Mouse (Mus musculus) G1E (cell line): Measurements from ENCODE around the gene Myoz1. TPM values are rescaled to one million over a fixed set of nuclear protein-coding genes. Genes with fewer than 3 reads are reported as not detected.

Experiments used
- ATAC-seq: 2 replicates; pipeline ENCODE4 v1.8.0; 2016; ENCODE audit warnings: mild to moderate bottlenecking; ENCODE audit not compliant: insufficient number of reproducible peaks, poor library complexity, low FRiP score, severe bottlenecking; ENCODE audit errors: extremely low read depth
- DNase-seq: peaks from one replicate; pipeline ENCODE4 v3.0.0; 2012; ENCODE audit warnings: low spot score
- H3K27me3 ChIP-seq: 2 replicates; pipeline ENCODE4 v1.6.1; 2012; ENCODE audit warnings: mild to moderate bottlenecking, low read length, inconsistent platforms; ENCODE audit not compliant: insufficient read depth
- H3K36me3 ChIP-seq: replicated peaks from 2 replicates; pipeline ENCODE3; 2012; ENCODE audit warnings: mild to moderate bottlenecking, inconsistent platforms
- H3K4me1 ChIP-seq: 2 replicates; pipeline ENCODE4 v1.6.1; 2012; ENCODE audit warnings: low read depth, low read length, inconsistent platforms, mixed read lengths; ENCODE audit not compliant: insufficient read depth
- H3K4me3 ChIP-seq: 2 replicates; pipeline ENCODE4 v1.5.1; 2012; ENCODE audit warnings: low read depth, mild to moderate bottlenecking, inconsistent platforms, low read length, moderate library complexity, mixed read lengths
- H3K9me3 ChIP-seq: replicated peaks from 2 replicates; pipeline ENCODE4 v1.6.1; 2012; ENCODE audit warnings: inconsistent platforms
- CTCF ChIP-seq: IDR thresholded peaks from 2 replicates; pipeline ENCODE4 v1.5.1; 2012; ENCODE audit warnings: low read depth, low read length, inconsistent platforms, mixed read lengths
- GATA1 ChIP-seq: IDR thresholded peaks from 2 replicates; pipeline ENCODE4 v1.6.1; 2012; ENCODE audit warnings: borderline replicate concordance, low read length, inconsistent platforms, mixed read lengths
- GATA2 ChIP-seq: IDR thresholded peaks from 2 replicates; pipeline ENCODE4 v1.6.1; 2012; ENCODE audit warnings: low read depth, low read length, inconsistent platforms, borderline replicate concordance
- POLR2AphosphoS5 ChIP-seq: IDR thresholded peaks from 2 replicates; pipeline ENCODE4 v1.6.1; 2012; ENCODE audit warnings: low read depth, low read length, inconsistent platforms; ENCODE audit not compliant: insufficient replicate concordance
- TAL1 ChIP-seq: conservative IDR thresholded peaks from 2 replicates; pipeline ENCODE4 v1.6.1; 2012; ENCODE audit warnings: low read depth, low read length, inconsistent platforms, mixed read lengths
- polyA plus RNA-seq: library from polyadenylated mRNA; stranded (reverse); fragments of >175 nt; gene quantifications from 2 replicates; pipeline ENCODE4 v1.2.3, GENCODE M21; 2012
- total RNA-seq, 2 experiments: library from RNA; stranded (forward) in 1 of 2; stranded (reverse) in 1 of 2; fragments of 200-1000 nt in 1 of 2; fragments of >200 nt in 1 of 2; fragmentation: Nextera tagmentation in 1 of 2; gene quantifications; 2 replicates each; pipeline ENCODE4 v1.2.3; 2014 to 2017

Myoz1 gene
- total and polyA plus RNA-seq, 3 experiments: not detected

- no peak for DNase-seq
- Histone ChIP-seq H3K9me3 (no peaks in the 10 kb centered on the region), H3K4me3 (no peak overlapping the region), H3K4me1 (peaks cover 15% of the 10 kb centered on the region), H3K36me3 (no peaks in the 10 kb centered on the region), H3K27me3 (no peaks in the 10 kb centered on the region)
- ATAC-seq: no peak
- TF ChIP-seq GATA2 (no peak), CTCF (no peak)
Measured at GRCm38 (mm10) chr14:20635546-20635945, 20.8 kb downstream of the Myoz1 start.

GRCm38 (mm10) chr14:20631253-20631652 lies 25.1 kb downstream of the Myoz1 start:
- no peak for DNase-seq
- Histone ChIP-seq H3K4me1 (peaks cover 6% of the 10 kb centered on the region), H3K36me3 (no peaks in the 10 kb centered on the region), H3K4me3 (no peak overlapping the region), H3K27me3 (no peaks in the 10 kb centered on the region), H3K9me3 (no peaks in the 10 kb centered on the region)
- no peak for ATAC-seq
- TF ChIP-seq CTCF: no peak
- no peak for TF ChIP-seq POLR2AphosphoS5
- no peak for TF ChIP-seq GATA2
- no peak for TF ChIP-seq TAL1
- TF ChIP-seq GATA1: no peak

GRCm38 (mm10) chr14:20626971-20627370 lies 29.4 kb downstream of the Myoz1 start:
- Histone ChIP-seq H3K4me1 (no peaks in the 10 kb centered on the region; the same call in 1 of the 2 replicates), H3K36me3 (no peaks in the 10 kb centered on the region), H3K9me3 (no peaks in the 10 kb centered on the region), H3K4me3 (no peak overlapping the region), H3K27me3 (no peaks in the 10 kb centered on the region)
- no peak for TF ChIP-seq GATA2
- TF ChIP-seq TAL1: no peak
- no peak for TF ChIP-seq POLR2AphosphoS5
- no peak for TF ChIP-seq CTCF
- no peak for TF ChIP-seq GATA1
- DNase-seq: no peak
- ATAC-seq: no peak

- ATAC-seq: no peak
- no peaks in the 10 kb centered on the region; the same call in 1 of the 2 replicates for H3K4me1 ChIP-seq
- no peaks in the 10 kb centered on the region for H3K27me3 ChIP-seq
- no peaks in the 10 kb centered on the region for H3K36me3 ChIP-seq
- DNase-seq: no peak
- TF ChIP-seq GATA2 (no peak), TAL1 (no peak), CTCF (no peak), POLR2AphosphoS5 (no peak), GATA1 (no peak)
- no peak overlapping the region for H3K4me3 ChIP-seq
- no peaks in the 10 kb centered on the region for H3K9me3 ChIP-seq
Measured at GRCm38 (mm10) chr14:20626447-20626846, 29.9 kb downstream of the Myoz1 start.

GRCm38 (mm10) chr14:20622907-20623306 lies 33.4 kb downstream of the Myoz1 start:
- DNase-seq (no peak), ATAC-seq (no peak)
- TF ChIP-seq CTCF (no peak), GATA2 (no peak), TAL1 (no peak), GATA1 (no peak), POLR2AphosphoS5 (no peak)
- Histone ChIP-seq H3K4me1 (no peaks in the 10 kb centered on the region; the same call in 1 of the 2 replicates), H3K9me3 (no peaks in the 10 kb centered on the region), H3K27me3 (no peaks in the 10 kb centered on the region), H3K4me3 (no peak overlapping the region), H3K36me3 (no peaks in the 10 kb centered on the region)

GRCm38 (mm10) chr14:20622412-20622811 lies 33.9 kb downstream of the Myoz1 start:
- Histone ChIP-seq H3K9me3 (no peaks in the 10 kb centered on the region), H3K36me3 (no peaks in the 10 kb centered on the region), H3K4me3 (no peak overlapping the region), H3K4me1 (no peaks in the 10 kb centered on the region; the same call in 1 of the 2 replicates), H3K27me3 (no peaks in the 10 kb centered on the region)
- no peak for TF ChIP-seq CTCF
- no peak for TF ChIP-seq POLR2AphosphoS5
- no peak for TF ChIP-seq TAL1
- no peak for TF ChIP-seq GATA1
- TF ChIP-seq GATA2: no peak
- DNase-seq (no peak), ATAC-seq (no peak)

GRCm38 (mm10) chr14:20621903-20622302 lies 34.4 kb downstream of the Myoz1 start:
- H3K36me3 ChIP-seq: no peaks in the 10 kb centered on the region
- ATAC-seq (no peak), DNase-seq (no peak)
- H3K4me3 ChIP-seq: no peak overlapping the region
- no peaks in the 10 kb centered on the region; the same call in 1 of the 2 replicates for H3K4me1 ChIP-seq
- no peaks in the 10 kb centered on the region for H3K27me3 ChIP-seq
- H3K9me3 ChIP-seq: no peaks in the 10 kb centered on the region
- TF ChIP-seq CTCF: no peak
- TF ChIP-seq GATA1: no peak
- no peak for TF ChIP-seq TAL1
- TF ChIP-seq POLR2AphosphoS5: no peak
- TF ChIP-seq GATA2: no peak
